In genomic region chr4:136462086-136462838, GRCm38 (mm10) we compare ENCODE assay signal across 8 mouse cellular contexts. TPM values are rescaled to one million over a fixed set of nuclear protein-coding genes. Genes with fewer than 3 reads are reported as not detected.
DNase-seq lines count a peak whose midpoint lies in the region; ATAC-seq and TF ChIP-seq lines count a peak whose summit lies in the region.

Gene 6030445D17Rik (plus strand): TSS chr4:136462250.

- no peaks in the 10 kb centered on the region for H3K9me3 ChIP-seq in hindbrain, embryonic 13.5 days

- under 1% methylated on average over 54 of the region's 64 CpGs for WGBS in hindbrain, embryonic 13.5 days
- 17% methylated on average over 50 of the region's 64 CpGs for WGBS in macrophage (ENCODE audit: missing documents)

- peak within 1 kb of the TSS; percentile 73 for H3K27ac ChIP-seq in hindbrain, embryonic 13.5 days
- peak within 1 kb of the TSS; percentile 81 for H3K27ac ChIP-seq in left cerebral cortex, adult 2 months
- no peak within 1 kb of the TSS for H3K27ac ChIP-seq in macrophage

- peak within 1 kb of the TSS; percentile 96 for H3K4me2 ChIP-seq in hindbrain, embryonic 13.5 days

- peaks cover 61% of the 10 kb centered on the region for H3K27me3 ChIP-seq in hindbrain, embryonic 13.5 days

- peak within 1 kb of the TSS; percentile 85 for H3K9ac ChIP-seq in hindbrain, embryonic 13.5 days

- ATAC-seq in hindbrain, embryonic 13.5 days (ENCODE audit: low FRiP score), result peak; percentile 78

- H3K36me3 ChIP-seq in hindbrain, embryonic 13.5 days, result no peaks in the 10 kb centered on the region
- no peaks in the 10 kb centered on the region for H3K36me3 ChIP-seq in macrophage (ENCODE audit: inconsistent target)

- intact Hi-C loops in left cerebral cortex, adult 2 months (cut with DNase I), result no loop called here

- H3K4me1 ChIP-seq in hindbrain, embryonic 13.5 days (replicated peaks), result peaks cover 28% of the 10 kb centered on the region

- DNase-seq in T-cell, adult 2 months (ENCODE audit: low spot score), result peak; percentile 44
- peak; percentile 72 to 76 for DNase-seq in cerebellum, postnatal 10 days
- peak; percentile 60 to 74 for DNase-seq in frontal cortex, postnatal 36 days (ENCODE audit: low spot score in 2 of 2)
- DNase-seq in left cerebral cortex, adult 2 months (ENCODE audit: extremely low spot score in 1 of 2, low spot score in 2 of 2), result peak; percentile 73
- peak; percentile 68 for DNase-seq in right cerebral cortex, postnatal 14 days
- peak; percentile 83 for DNase-seq in yolk sac, embryonic 10.5 days (ENCODE audit: low spot score)

- no peak; the same call in 1 of the 2 replicates for TF ChIP-seq CTCF in left cerebral cortex, adult 2 months (IDR thresholded peaks at IDR 0.05)

- H3K79me2 ChIP-seq in macrophage (ENCODE audit: inconsistent target), result no peaks in the 10 kb centered on the region

- H3K4me3 ChIP-seq in hindbrain, embryonic 13.5 days, result peak within 1 kb of the TSS; percentile 62
- H3K4me3 ChIP-seq in left cerebral cortex, adult 2 months, result peak within 1 kb of the TSS; percentile 80
- H3K4me3 ChIP-seq in macrophage (ENCODE audit: inconsistent target), result peak within 1 kb of the TSS; percentile 27; the same call in 1 of the 2 replicates

RNA-seq across cellular contexts. Expression of gene 6030445D17Rik, which starts in this region (rescaled TPM):
- 0.09 and 0.10 TPM in 2 replicates for polyA plus RNA-seq in hindbrain, embryonic 13.5 days (2015; fragmentation: Nextera tagmentation; extraction: Ambion mirVana)
- under 1 TPM; 0.32 to 0.51 TPM for total RNA-seq in left cerebral cortex, adult 2 months (2021)
- 1 to 10 TPM in 9 of 26 experiments, under 1 TPM in 5, not detected in 12; 0.51 to 4.7 (median 1.4) TPM for total RNA-seq in macrophage (2018; cell fraction: chromatin; rRNA removed)
- total RNA-seq in macrophage (2018; cell fraction: cytosol; rRNA removed), result under 1 TPM in 8 of 26 experiments, not detected in 18; 0.05 to 0.52 (median 0.11) TPM
- total RNA-seq in macrophage (2018; cell fraction: nucleus; rRNA removed), result 10 to 100 TPM in 1 of 26 experiments, 1 to 10 TPM in 8, under 1 TPM in 7, not detected in 10; 0.42 to 12.2 (median 1.1) TPM
- polyA plus RNA-seq in macrophage (2018), result 0.13 TPM in 1 of 3 replicates, not detected in the others

Comparison
In these comparisons a context has a peak if more than half of its experiments do, and no peak if none do; other contexts are left out.
1. Peak in ATAC-seq, H3K4me3 ChIP-seq, H3K27ac ChIP-seq, H3K9ac ChIP-seq and H3K4me2 ChIP-seq in hindbrain, embryonic 13.5 days; RNA of the gene not detected or under 1 TPM.
2. Peak in DNase-seq, H3K4me3 ChIP-seq and H3K27ac ChIP-seq in left cerebral cortex, adult 2 months; RNA of the gene not detected or under 1 TPM.
3. H3K4me3 ChIP-seq: peak in every context shown above with its lines; median percentile 80 in left cerebral cortex, adult 2 months; 62 in hindbrain, embryonic 13.5 days; 27 in macrophage.